Mouse (Mus musculus): Measurements from ENCODE around the gene Arl8a.

DNA sequence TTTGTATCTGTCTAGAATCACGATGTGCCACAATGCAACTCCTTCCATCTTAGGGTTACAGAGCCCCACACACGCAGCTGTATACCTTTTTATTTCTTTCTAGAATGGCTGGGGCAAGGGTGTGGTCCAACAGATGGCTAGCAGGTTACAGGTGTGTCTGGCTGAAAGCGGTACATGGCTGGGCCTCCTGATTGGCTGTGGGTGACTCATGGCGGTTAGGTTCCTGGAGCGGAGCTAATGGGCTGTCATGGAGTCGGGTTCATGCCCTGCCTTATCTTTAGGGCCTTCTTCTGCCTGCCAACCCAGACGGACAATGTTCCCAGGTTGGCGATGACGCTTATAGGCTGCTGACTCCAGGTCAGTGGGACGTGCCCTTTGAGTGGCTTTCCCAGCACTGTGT lies 34.2 kb downstream of the Arl8a start:
- TF ChIP-seq CTCF (IDR thresholded peaks at IDR 0.05; ENCODE audit: low read depth, low read length) (no peak), POLR2A (IDR thresholded peaks at IDR 0.05; ENCODE audit: borderline replicate concordance, low read depth, low read length) (no peak)

All from bone marrow macrophage, adult 2 months (primary cell).